Mouse (Mus musculus) myocyte (in vitro differentiated cells): Measurements from ENCODE around the gene Tanc1. TPM values are rescaled to one million over a fixed set of nuclear protein-coding genes. Genes with fewer than 3 reads are reported as not detected.

Experiments
- H3K27me3 ChIP-seq: one replicate; pipeline ENCODE4 v1.6.1; 2011; ENCODE audit not compliant: control insufficient read depth, insufficient read depth, insufficient read length
- H3K36me3 ChIP-seq: one replicate; pipeline ENCODE4 v1.6.1; 2011; ENCODE audit not compliant: control insufficient read depth, insufficient read depth
- H3K4me2 ChIP-seq: one replicate; pipeline ENCODE4 v1.6.1; 2011; ENCODE audit warnings: low read depth, control low read depth
- H3K4me3 ChIP-seq: one replicate; pipeline ENCODE4 v1.5.1; 2011; ENCODE audit warnings: mild to moderate bottlenecking, control low read depth, moderate library complexity
- H3K79me2 ChIP-seq: one replicate; pipeline ENCODE4 v1.6.1; 2011; ENCODE audit not compliant: control insufficient read depth, insufficient read depth
- H3ac ChIP-seq: one replicate; pipeline ENCODE4 v1.6.1; 2011; ENCODE audit not compliant: control insufficient read depth, insufficient read length
- CEBPB ChIP-seq: IDR thresholded peaks from 2 replicates; pipeline ENCODE4 v1.6.1; 2011; ENCODE audit warnings: mild to moderate bottlenecking, moderate library complexity; ENCODE audit not compliant: poor library complexity, insufficient read depth, severe bottlenecking
- E2F4 ChIP-seq: IDR thresholded peaks from one replicate; pipeline ENCODE4 v1.6.1; 2011; ENCODE audit warnings: mild to moderate bottlenecking, control low read depth, moderate library complexity; ENCODE audit not compliant: insufficient read depth
- MAX ChIP-seq: IDR thresholded peaks from one replicate; pipeline ENCODE4 v1.6.1; 2011; ENCODE audit warnings: low read depth, mild to moderate bottlenecking, control low read depth
- MYOD1 ChIP-seq, 3 experiments: IDR thresholded peaks; one replicate each; pipeline ENCODE4 v1.6.1; 2011; ENCODE audit warnings: control low read depth in 2 of 3, low read depth in 2 of 3, mild to moderate bottlenecking in 2 of 3, moderate library complexity in 1 of 3; ENCODE audit not compliant: insufficient read length in 2 of 3, control insufficient read depth in 1 of 3
- MYOG ChIP-seq, 3 experiments: IDR thresholded peaks; one replicate each; pipeline ENCODE4 v1.6.1; 2011; ENCODE audit warnings: control low read depth in 2 of 3, low read depth in 2 of 3, mild to moderate bottlenecking in 2 of 3; ENCODE audit not compliant: insufficient read length in 2 of 3, control insufficient read depth in 1 of 3, insufficient read depth in 1 of 3
- POLR2A ChIP-seq: IDR thresholded peaks from one replicate; pipeline ENCODE4 v1.6.1; 2011; ENCODE audit warnings: low read depth, mild to moderate bottlenecking, control low read depth, moderate library complexity; ENCODE audit not compliant: insufficient read length
- POLR2AphosphoS2 ChIP-seq: IDR thresholded peaks from one replicate; pipeline ENCODE4 v1.6.1; 2011; ENCODE audit warnings: low read depth, control low read depth; ENCODE audit not compliant: insufficient read length
- REST ChIP-seq: IDR thresholded peaks from one replicate; pipeline ENCODE4 v1.6.1; 2011; ENCODE audit warnings: mild to moderate bottlenecking, control low read depth, moderate library complexity; ENCODE audit not compliant: insufficient read depth, insufficient read length
- SRF ChIP-seq: IDR thresholded peaks from one replicate; pipeline ENCODE4 v1.6.1; 2011; ENCODE audit warnings: low read depth; ENCODE audit not compliant: control insufficient read depth, insufficient read length
- TCF12 ChIP-seq: IDR thresholded peaks from one replicate; pipeline ENCODE4 v1.6.1; 2011; ENCODE audit warnings: mild to moderate bottlenecking, control low read depth; ENCODE audit not compliant: poor library complexity, insufficient read depth, severe bottlenecking
- TCF3 ChIP-seq: IDR thresholded peaks from one replicate; pipeline ENCODE4 v1.6.1; 2011; ENCODE audit warnings: low read depth, control low read depth; ENCODE audit not compliant: insufficient read length
- USF1 ChIP-seq: IDR thresholded peaks from one replicate; pipeline ENCODE4 v1.6.1; 2011; ENCODE audit warnings: low read depth, mild to moderate bottlenecking, control low read depth, moderate library complexity
- polyA plus RNA-seq: library from polyadenylated mRNA; unstranded; fragments of >200 nt; fragmentation: generic; extraction: Trizol; gene quantifications from one replicate; pipeline ENCODE4 v1.2.1, GENCODE M21; 2012; ENCODE audit warnings: missing spikeins

Gene Tanc1
- polyA plus RNA-seq, 1 experiment = 24.7 TPM

DNA sequence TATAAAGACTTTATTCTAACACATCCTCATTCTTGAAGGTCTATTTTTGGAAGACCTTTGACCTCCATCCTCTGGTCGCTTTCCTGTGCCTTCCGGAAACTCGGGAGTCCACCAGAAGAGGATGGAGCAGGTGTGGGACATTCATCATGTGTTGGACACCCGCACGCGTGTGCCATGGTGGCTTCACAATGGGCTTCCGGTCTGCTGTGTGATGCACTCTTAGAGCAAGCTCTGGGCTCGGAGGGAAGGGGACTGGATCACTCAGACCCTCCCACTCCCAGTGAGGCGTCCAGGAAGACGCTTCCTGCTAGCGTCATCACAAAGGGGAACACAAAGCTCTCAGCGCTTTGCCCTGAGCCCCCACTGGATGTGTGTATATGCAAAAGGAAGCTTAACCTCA is 95.0 kb downstream of the Tanc1 start:
- no peak overlapping the region for H3ac ChIP-seq
- no peak overlapping the region for H3K4me2 ChIP-seq
- H3K4me3 ChIP-seq = no peak overlapping the region
- H3K79me2 ChIP-seq = peaks cover 74% of the 10 kb centered on the region
- TF ChIP-seq TCF3 (no peak), POLR2AphosphoS2 (no peak), MYOG (IDR thresholded peaks at IDR 0.05; ENCODE audit: control insufficient read depth in 1 of 3, insufficient read depth in 1 of 3, insufficient read length in 2 of 3, low read depth in 2 of 3) (no peak), REST (no peak), MAX (no peak), USF1 (no peak), SRF (no peak), MYOD1 (IDR thresholded peaks at IDR 0.05; ENCODE audit: control insufficient read depth in 1 of 3, insufficient read length in 2 of 3, low read depth in 2 of 3) (no peak), POLR2A (no peak), TCF12 (no peak), E2F4 (no peak), CEBPB (no peak)
- peaks cover 27% of the 10 kb centered on the region for H3K36me3 ChIP-seq
- no peaks in the 10 kb centered on the region for H3K27me3 ChIP-seq

DNA sequence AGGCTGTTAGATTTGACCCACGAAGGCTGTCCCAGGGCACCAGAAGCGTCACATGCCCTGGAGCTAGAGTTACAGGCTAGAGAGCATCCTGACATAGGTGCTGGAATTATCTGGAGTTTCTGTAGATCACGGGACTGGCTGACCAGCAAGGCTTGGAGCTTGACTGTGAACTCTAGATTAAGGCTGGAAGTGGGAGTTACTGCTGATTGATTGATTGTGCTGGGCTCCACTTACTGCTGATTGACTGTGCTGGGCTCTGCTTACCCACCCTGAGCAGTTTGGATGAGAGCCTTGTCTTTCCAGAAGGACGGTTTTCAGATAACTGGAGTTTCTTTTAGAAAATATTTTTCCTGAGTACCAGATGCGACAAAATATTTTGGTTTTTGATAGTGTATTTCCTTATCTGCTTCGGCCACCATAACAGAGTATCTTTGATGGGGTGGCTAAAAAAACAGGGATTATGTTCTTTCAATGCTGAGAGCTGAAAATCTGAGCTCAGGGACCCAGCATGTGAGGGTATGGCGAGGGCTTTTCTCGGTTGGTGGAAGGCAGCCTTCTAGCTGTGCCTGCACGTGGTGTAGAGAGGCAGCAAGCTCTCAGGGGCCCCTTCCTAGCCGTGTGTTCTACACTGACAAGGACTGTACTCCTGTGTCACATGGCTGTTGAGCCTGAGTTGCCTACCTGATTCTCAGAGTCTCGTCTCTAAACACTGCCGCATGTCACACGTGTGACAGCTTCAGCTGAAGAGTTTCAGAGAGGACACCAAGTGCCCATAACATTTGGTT is 96.3 kb downstream of the Tanc1 start:
- no peak overlapping the region for H3ac ChIP-seq
- no peak overlapping the region for H3K4me2 ChIP-seq
- no peak overlapping the region for H3K4me3 ChIP-seq
- no peaks in the 10 kb centered on the region for H3K27me3 ChIP-seq
- H3K79me2 ChIP-seq = peaks cover 80% of the 10 kb centered on the region
- TF ChIP-seq SRF (no peak), TCF12 (no peak), REST (no peak), MYOG (IDR thresholded peaks at IDR 0.05; ENCODE audit: control insufficient read depth in 1 of 3, insufficient read depth in 1 of 3, insufficient read length in 2 of 3, low read depth in 2 of 3) (no peak), POLR2A (no peak), TCF3 (no peak), E2F4 (no peak), CEBPB (no peak), MYOD1 (IDR thresholded peaks at IDR 0.05; ENCODE audit: control insufficient read depth in 1 of 3, insufficient read length in 2 of 3, low read depth in 2 of 3) (no peak), POLR2AphosphoS2 (no peak)
- H3K36me3 ChIP-seq = peaks cover 21% of the 10 kb centered on the region

DNA sequence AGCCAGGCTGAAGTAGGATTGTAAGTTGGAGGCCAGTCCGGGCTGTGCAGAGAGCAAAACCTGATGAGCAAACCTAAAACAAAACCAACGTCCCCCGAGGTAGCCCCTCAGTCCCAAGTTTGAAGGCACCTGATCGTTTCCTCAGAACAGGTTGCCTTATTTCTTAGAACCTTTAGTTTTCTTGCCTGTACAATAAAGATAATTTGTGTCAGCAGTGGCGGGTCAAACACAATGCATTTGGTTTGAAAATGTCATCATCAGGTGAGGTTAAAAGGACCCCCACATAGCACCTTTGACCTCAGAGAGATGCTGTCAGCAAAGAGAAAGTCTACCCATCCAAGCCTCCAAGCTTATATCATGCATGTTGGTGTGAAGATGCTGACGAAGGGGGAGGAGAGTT is 98.9 kb downstream of the Tanc1 start:
- Histone ChIP-seq H3K27me3 (no peaks in the 10 kb centered on the region), H3K36me3 (peaks cover 17% of the 10 kb centered on the region), H3K4me2 (no peak overlapping the region), H3K79me2 (peaks cover 87% of the 10 kb centered on the region), H3K4me3 (no peak overlapping the region), H3ac (no peak overlapping the region)
- TF ChIP-seq POLR2AphosphoS2 = no peak
- TF ChIP-seq TCF3 = no peak
- no peak for TF ChIP-seq E2F4
- TF ChIP-seq TCF12 = no peak
- TF ChIP-seq MYOG (IDR thresholded peaks at IDR 0.05; ENCODE audit: control insufficient read depth in 1 of 3, insufficient read depth in 1 of 3, insufficient read length in 2 of 3, low read depth in 2 of 3) = no peak
- TF ChIP-seq CEBPB = no peak
- no peak for TF ChIP-seq MYOD1 (IDR thresholded peaks at IDR 0.05; ENCODE audit: control insufficient read depth in 1 of 3, insufficient read length in 2 of 3, low read depth in 2 of 3)
- TF ChIP-seq SRF = no peak
- no peak for TF ChIP-seq POLR2A
- no peak for TF ChIP-seq USF1
- TF ChIP-seq REST = no peak
- no peak for TF ChIP-seq MAX

DNA sequence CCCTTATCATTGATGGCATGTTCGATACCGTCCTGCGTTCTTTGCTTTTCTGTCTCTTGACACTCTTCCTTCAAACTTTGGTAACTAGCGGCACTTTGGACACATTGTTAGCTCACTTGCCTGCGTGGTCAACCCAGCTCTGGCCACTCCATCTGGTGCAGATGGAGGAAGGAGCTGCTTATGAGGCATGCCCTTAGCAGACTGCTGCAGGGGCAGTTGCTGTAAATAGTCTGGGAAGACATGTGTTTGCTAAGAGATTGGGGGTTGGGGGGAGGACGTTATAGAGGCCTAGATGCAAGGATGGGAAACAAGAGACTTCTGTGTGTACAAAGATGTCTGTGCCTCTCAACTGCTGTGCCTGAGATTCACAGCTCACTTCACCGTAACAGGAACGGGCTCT is 100.2 kb downstream of the Tanc1 start:
- Histone ChIP-seq H3K79me2 (peaks cover 87% of the 10 kb centered on the region), H3K4me2 (no peak overlapping the region), H3K36me3 (peaks cover 5% of the 10 kb centered on the region), H3ac (no peak overlapping the region), H3K27me3 (no peaks in the 10 kb centered on the region), H3K4me3 (no peak overlapping the region)
- TF ChIP-seq E2F4 = no peak
- no peak for TF ChIP-seq POLR2A
- no peak for TF ChIP-seq POLR2AphosphoS2
- no peak for TF ChIP-seq MYOD1 (IDR thresholded peaks at IDR 0.05; ENCODE audit: control insufficient read depth in 1 of 3, insufficient read length in 2 of 3, low read depth in 2 of 3)
- TF ChIP-seq MAX = no peak
- TF ChIP-seq SRF = no peak
- no peak for TF ChIP-seq MYOG (IDR thresholded peaks at IDR 0.05; ENCODE audit: control insufficient read depth in 1 of 3, insufficient read depth in 1 of 3, insufficient read length in 2 of 3, low read depth in 2 of 3)
- no peak for TF ChIP-seq TCF12
- no peak for TF ChIP-seq USF1
- no peak for TF ChIP-seq REST
